Mouse (Mus musculus) liver, embryonic 11.5 days (tissue): ENCODE data around the gene Rnf13. TPM values are rescaled to one million over a fixed set of nuclear protein-coding genes. Genes with fewer than 3 reads are reported as not detected.
"Not testable (repeated sequence)": the region's sequence is repeated elsewhere in the genome, so short reads cannot be mapped to it uniquely, and the experiment has no call there.

ENCODE experiments used
- ATAC-seq: fragments of 200-750 bp; cut with Nextera tagmentation; replicated peaks from 2 replicates; pipeline ENCODE4 v1.8.0; 2017; ENCODE audit warnings: moderate number of reproducible peaks, mild to moderate bottlenecking, moderate TSS enrichment, moderate library complexity; ENCODE audit not compliant: low FRiP score
- DNase-seq: peaks from one replicate; pipeline ENCODE4 v3.0.0-alpha.2; 2017; ENCODE audit warnings: low spot score
- H3K27ac ChIP-seq: fragments of 300-500 bp; sonication (generic); 2 replicates; pipeline ENCODE4 v1.5.1; 2014; ENCODE audit warnings: mild to moderate bottlenecking, low read depth, low read length, control low read depth
- H3K27me3 ChIP-seq: fragments of 300-500 bp; sonication (generic); replicated peaks from 2 replicates; pipeline ENCODE4 v1.6.1; 2014; ENCODE audit warnings: low read length, mixed read lengths; ENCODE audit not compliant: control insufficient read depth, insufficient read depth
- H3K36me3 ChIP-seq: fragments of 300-500 bp; sonication (generic); 2 replicates; pipeline ENCODE4 v1.6.1; 2014; ENCODE audit warnings: mild to moderate bottlenecking, low read length, moderate library complexity, mixed read lengths; ENCODE audit not compliant: control insufficient read depth, insufficient read depth
- H3K4me1 ChIP-seq: fragments of 300-500 bp; sonication (generic); replicated peaks from 2 replicates; pipeline ENCODE4 v1.6.1; 2014; ENCODE audit warnings: low read length, mixed read lengths; ENCODE audit not compliant: control insufficient read depth, insufficient read depth
- H3K4me2 ChIP-seq: fragments of 300-500 bp; sonication (generic); 2 replicates; pipeline ENCODE4 v1.6.1; 2014; ENCODE audit warnings: mild to moderate bottlenecking, control low read depth, moderate library complexity
- H3K4me3 ChIP-seq: fragments of 300-500 bp; sonication (generic); 2 replicates; pipeline ENCODE4 v1.5.1; 2014; ENCODE audit warnings: low read depth, low read length, control low read depth
- H3K9ac ChIP-seq: fragments of 300-500 bp; sonication (generic); 2 replicates; pipeline ENCODE4 v1.6.1; 2014; ENCODE audit warnings: low read depth, low read length, control low read depth
- H3K9me3 ChIP-seq: fragments of 300-500 bp; sonication (generic); 2 replicates; pipeline ENCODE4 v1.6.1; 2016; ENCODE audit warnings: low read length, inconsistent platforms, mixed read lengths; ENCODE audit not compliant: control insufficient read depth
- WGBS: fragments of 180-500 bp; shearing (Covaris S2); extraction: QIAGEN DNeasy Blood & Tissue Kit; methylation state at CpG from one replicate; pipeline ENCODE4 v1.1.7; 2014; 5-methylcytosine and 5-hydroxymethylcytosine counted together
- polyA plus RNA-seq: library from polyadenylated mRNA; unstranded; fragments of >200 nt; fragmentation: Nextera tagmentation; extraction: Ambion mirVana; gene quantifications from 2 replicates; pipeline ENCODE4 v1.2.1, GENCODE M21; 2014

Gene Rnf13
- polyA plus RNA-seq, 1 experiment from 2014 or later, result 43.4 TPM

GRCm38 (mm10) chr3:57739830-57740229, 4.0 kb downstream of the Rnf13 start:
- Histone ChIP-seq H3K36me3 (no peaks in the 10 kb centered on the region), H3K9ac (no peak overlapping the region), H3K27me3 (no peaks in the 10 kb centered on the region), H3K27ac (no peak overlapping the region), H3K4me3 (no peak overlapping the region), H3K4me2 (no peak overlapping the region), H3K9me3 (no peaks in the 10 kb centered on the region), H3K4me1 (peaks cover 4% of the 10 kb centered on the region)
- 64% methylated on average over 1 of the region's 1 CpGs for WGBS
- DNase-seq (no peak), ATAC-seq (no peak)

GRCm38 (mm10) chr3:57748576-57749267, 12.9 kb downstream of the Rnf13 start:
- DNase-seq (no peak), ATAC-seq (no peak)
- no peaks in the 10 kb centered on the region for H3K27me3 ChIP-seq
- no peaks in the 10 kb centered on the region for H3K36me3 ChIP-seq
- H3K9me3 ChIP-seq, result no peaks in the 10 kb centered on the region
- H3K4me3 ChIP-seq, result no peak overlapping the region
- H3K27ac ChIP-seq, result no peak overlapping the region
- no peak overlapping the region for H3K4me2 ChIP-seq
- no peaks in the 10 kb centered on the region for H3K4me1 ChIP-seq
- WGBS, result 91% methylated on average over 3 of the region's 3 CpGs
- no peak overlapping the region for H3K9ac ChIP-seq

DNA sequence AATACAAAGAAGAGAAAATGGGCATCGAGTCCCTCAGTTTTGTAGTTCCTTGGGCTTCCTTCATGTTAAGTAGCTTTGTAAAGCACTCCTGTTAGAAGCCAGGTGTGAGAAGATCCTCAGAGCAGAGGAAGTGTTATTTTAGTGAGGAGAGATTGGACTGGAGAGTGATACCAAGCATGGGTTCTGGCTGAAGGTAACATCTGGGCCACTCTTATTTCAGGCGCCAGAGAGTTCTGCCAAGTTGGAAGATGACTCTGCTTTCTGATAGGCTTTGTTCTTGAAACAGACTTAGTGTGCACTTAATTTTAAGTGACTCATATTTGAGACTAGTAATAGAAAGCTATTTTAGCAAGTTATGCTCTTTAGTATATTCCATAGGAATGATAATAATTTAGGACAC, 41.1 kb downstream of the Rnf13 start:
- Histone ChIP-seq H3K4me1 (no peaks in the 10 kb centered on the region), H3K27ac (no peak overlapping the region), H3K4me3 (no peak overlapping the region), H3K4me2 (no peak overlapping the region), H3K9ac (no peak overlapping the region), H3K27me3 (no peaks in the 10 kb centered on the region), H3K9me3 (no peaks in the 10 kb centered on the region), H3K36me3 (no peaks in the 10 kb centered on the region)
- 92% methylated on average over 2 of the region's 2 CpGs for WGBS
- ATAC-seq, result no peak
- no peak for DNase-seq

DNA sequence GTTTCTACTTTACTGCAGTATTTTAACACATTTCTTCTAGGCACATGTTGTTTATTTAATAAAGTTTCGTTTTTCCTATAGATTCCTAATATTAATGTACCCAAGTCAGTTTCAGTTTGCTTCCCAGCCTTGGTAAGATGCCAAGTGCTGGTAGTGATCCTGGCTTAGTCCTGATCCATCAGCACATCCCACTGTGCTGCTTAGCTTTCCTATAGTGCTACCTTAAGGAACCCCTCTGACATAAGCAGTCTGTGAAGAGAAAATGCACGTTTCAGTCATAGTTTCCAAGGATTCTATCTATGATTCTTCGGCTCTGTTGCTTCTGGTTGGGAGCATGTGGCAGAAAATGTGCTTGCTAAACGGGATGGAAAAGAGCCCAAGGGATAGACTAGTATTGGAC, 52.6 kb downstream of the Rnf13 start:
- no peak overlapping the region for H3K4me2 ChIP-seq

GRCm38 (mm10) chr3:57789005-57789962, 53.4 kb downstream of the Rnf13 start:
- Histone ChIP-seq H3K27ac (no peak overlapping the region), H3K9me3 (no peaks in the 10 kb centered on the region), H3K4me1 (no peaks in the 10 kb centered on the region), H3K4me2 (no peak overlapping the region), H3K36me3 (no peaks in the 10 kb centered on the region), H3K9ac (no peak overlapping the region), H3K27me3 (no peaks in the 10 kb centered on the region), H3K4me3 (no peak overlapping the region)
- 85% methylated on average over 7 of the region's 7 CpGs for WGBS
- no peak for ATAC-seq
- no peak for DNase-seq

More for the DNA sequence above, 52.6 kb downstream of the Rnf13 start:
- Histone ChIP-seq H3K27ac (no peak overlapping the region), H3K9me3 (no peaks in the 10 kb centered on the region), H3K36me3 (no peaks in the 10 kb centered on the region), H3K4me3 (no peak overlapping the region), H3K9ac (no peak overlapping the region), H3K4me1 (no peaks in the 10 kb centered on the region), H3K27me3 (no peaks in the 10 kb centered on the region)
- DNase-seq (no peak), ATAC-seq (no peak)
- WGBS, result 79% methylated on average over 4 of the region's 4 CpGs

GRCm38 (mm10) chr3:57791104-57791503, 55.2 kb downstream of the Rnf13 start:
- H3K4me1 ChIP-seq, result no peaks in the 10 kb centered on the region
- no peak overlapping the region for H3K4me2 ChIP-seq
- DNase-seq (no peak), ATAC-seq (no peak)
- H3K9me3 ChIP-seq, result no peaks in the 10 kb centered on the region
- H3K36me3 ChIP-seq, result no peaks in the 10 kb centered on the region
- H3K27ac ChIP-seq, result no peak overlapping the region
- H3K4me3 ChIP-seq, result no peak overlapping the region
- no peak overlapping the region for H3K9ac ChIP-seq
- no peaks in the 10 kb centered on the region for H3K27me3 ChIP-seq
- WGBS, result 80% methylated on average over 3 of the region's 3 CpGs

DNA sequence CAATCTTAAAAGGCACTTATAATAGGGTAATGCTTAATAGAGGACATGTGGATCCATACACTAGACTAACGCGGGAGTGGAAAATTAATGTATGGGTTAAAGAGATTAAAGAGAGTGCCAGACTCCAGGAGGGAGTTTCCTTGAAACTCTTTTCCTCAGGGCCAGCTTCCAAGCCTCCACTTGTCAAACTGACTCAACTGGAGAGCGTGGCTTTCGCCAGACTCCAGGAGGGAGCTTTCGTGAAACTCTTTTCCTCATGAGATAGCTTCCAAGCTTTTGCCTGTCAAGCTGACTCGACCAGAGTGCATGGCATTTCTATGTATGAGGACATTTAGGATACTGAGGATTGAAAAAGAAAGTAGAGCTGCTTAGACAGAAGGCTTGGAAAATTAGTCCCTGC, 59.2 kb downstream of the Rnf13 start:
- not testable (repeated sequence) for ATAC-seq, H3K4me3 ChIP-seq, H3K27me3 ChIP-seq, H3K27ac ChIP-seq, H3K36me3 ChIP-seq, H3K9ac ChIP-seq, H3K4me2 ChIP-seq, DNase-seq, H3K4me1 ChIP-seq, H3K9me3 ChIP-seq
- 67% methylated on average over 6 of the region's 6 CpGs for WGBS

DNA sequence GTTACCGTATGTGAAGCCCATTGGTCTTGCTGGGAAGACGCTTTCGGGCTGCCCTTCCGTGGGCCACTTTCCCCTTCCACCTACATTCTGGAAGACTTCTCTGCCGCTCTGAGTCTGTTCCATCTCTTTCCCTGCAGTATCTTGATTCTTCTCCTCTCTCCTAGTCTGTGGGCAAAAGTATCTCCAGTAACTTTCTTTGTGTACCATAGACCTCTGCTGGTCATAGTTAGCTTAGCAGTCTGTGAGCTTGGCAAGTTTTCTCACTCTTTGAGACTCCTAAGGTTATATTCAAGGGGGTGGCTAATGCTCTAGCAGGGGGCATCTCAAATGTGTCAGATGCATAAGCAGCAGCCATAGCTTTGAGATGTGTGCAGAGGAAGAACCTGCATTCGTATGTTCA, 79.6 kb downstream of the Rnf13 start:
- DNase-seq, result no peak
- Histone ChIP-seq H3K36me3 (no peaks in the 10 kb centered on the region), H3K4me3 (no peak overlapping the region), H3K4me2 (no peak overlapping the region), H3K27ac (no peak overlapping the region), H3K4me1 (no peaks in the 10 kb centered on the region), H3K9ac (no peak overlapping the region), H3K27me3 (no peaks in the 10 kb centered on the region), H3K9me3 (no peaks in the 10 kb centered on the region)
- ATAC-seq, result no peak
- 82% methylated on average over 6 of the region's 6 CpGs for WGBS
